Mouse (Mus musculus) neural tube, embryonic 14.5 days (tissue): ENCODE data around the gene Trip4. TPM values are rescaled to one million over a fixed set of nuclear protein-coding genes. Genes with fewer than 3 reads are reported as not detected.

Experiments
- ATAC-seq: fragments of 200-750 bp; cut with Nextera tagmentation; 2 replicates; pipeline ENCODE4 v1.8.0; 2017; ENCODE audit warnings: low read depth, mild to moderate bottlenecking, moderate TSS enrichment, moderate library complexity
- H3K27ac ChIP-seq: fragments of 300-500 bp; sonication (generic); 2 replicates; pipeline ENCODE4 v1.5.1; 2014; ENCODE audit warnings: low read depth, mild to moderate bottlenecking, control low read depth, low read length, moderate library complexity, mixed read lengths
- H3K27me3 ChIP-seq: fragments of 300-500 bp; sonication (generic); 2 replicates; pipeline ENCODE4 v1.6.1; 2014; ENCODE audit warnings: low read length; ENCODE audit not compliant: control insufficient read depth, insufficient read depth
- H3K36me3 ChIP-seq: fragments of 300-500 bp; sonication (generic); 2 replicates; pipeline ENCODE4 v1.6.1; 2014; ENCODE audit warnings: low read length, mixed read lengths; ENCODE audit not compliant: control insufficient read depth, insufficient read depth
- H3K4me1 ChIP-seq: fragments of 300-500 bp; sonication (generic); 2 replicates; pipeline ENCODE4 v1.6.1; 2014; ENCODE audit warnings: low read length; ENCODE audit not compliant: control insufficient read depth, insufficient read depth
- H3K4me2 ChIP-seq: fragments of 300-500 bp; sonication (generic); 2 replicates; pipeline ENCODE4 v1.6.1; 2014; ENCODE audit warnings: mild to moderate bottlenecking, low read depth, low read length, control low read depth
- H3K4me3 ChIP-seq: fragments of 300-500 bp; sonication (generic); 2 replicates; pipeline ENCODE4 v1.5.1; 2014; ENCODE audit warnings: low read depth, low read length, control low read depth, mixed read lengths
- H3K9ac ChIP-seq: fragments of 300-500 bp; sonication (generic); replicated peaks from 2 replicates; pipeline ENCODE4 v1.6.1; 2014; ENCODE audit warnings: low read depth, mild to moderate bottlenecking, control low read depth, low read length, mixed read lengths
- H3K9me3 ChIP-seq: fragments of 300-500 bp; sonication (generic); 2 replicates; pipeline ENCODE4 v1.6.1; 2016; ENCODE audit warnings: low read length; ENCODE audit not compliant: control insufficient read depth
- WGBS: fragments of 180-500 bp; shearing (Covaris S2); extraction: QIAGEN DNeasy Blood & Tissue Kit; methylation state at CpG from one replicate; pipeline ENCODE4 v1.1.7; 2014; 5-methylcytosine and 5-hydroxymethylcytosine counted together
- polyA plus RNA-seq: library from polyadenylated mRNA; unstranded; fragments of >200 nt; fragmentation: Nextera tagmentation; extraction: Ambion mirVana; gene quantifications from 2 replicates; pipeline ENCODE4 v1.2.1, GENCODE M21; 2014

Trip4 gene
- polyA plus RNA-seq, 1 experiment from 2014 or later, result 37.2 TPM

DNA sequence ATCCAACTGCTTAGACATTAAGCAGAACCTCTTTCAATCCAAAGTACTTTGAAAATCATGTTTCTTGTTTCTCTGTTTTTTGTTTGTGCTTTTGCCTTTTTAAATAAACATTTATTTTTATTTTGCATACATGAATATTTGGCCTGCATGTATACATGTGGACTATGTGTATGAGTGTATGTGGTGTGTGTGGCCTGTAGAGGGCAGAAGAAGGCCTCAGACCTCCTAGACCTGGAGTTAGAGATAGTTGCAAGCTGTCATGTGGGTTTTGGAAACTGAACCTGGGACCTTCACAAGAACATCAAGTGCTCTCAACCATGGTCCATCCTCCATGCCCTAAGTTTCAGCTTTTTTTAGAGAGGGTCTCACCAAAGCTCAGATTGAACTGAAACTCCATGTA is 5.2 kb downstream of the Trip4 start:
- no peak overlapping the region for H3K9ac ChIP-seq
- no peak overlapping the region for H3K27ac ChIP-seq
- H3K4me3 ChIP-seq, result no peak overlapping the region
- H3K27me3 ChIP-seq, result no peaks in the 10 kb centered on the region
- ATAC-seq, result no peak
- 0 out of 2 replicates have a peak, but pooled peaks cover 4% of the 10 kb centered on the region for H3K4me1 ChIP-seq
- H3K36me3 ChIP-seq, result no peaks in the 10 kb centered on the region
- H3K9me3 ChIP-seq, result no peaks in the 10 kb centered on the region
- H3K4me2 ChIP-seq, result no peak overlapping the region

DNA sequence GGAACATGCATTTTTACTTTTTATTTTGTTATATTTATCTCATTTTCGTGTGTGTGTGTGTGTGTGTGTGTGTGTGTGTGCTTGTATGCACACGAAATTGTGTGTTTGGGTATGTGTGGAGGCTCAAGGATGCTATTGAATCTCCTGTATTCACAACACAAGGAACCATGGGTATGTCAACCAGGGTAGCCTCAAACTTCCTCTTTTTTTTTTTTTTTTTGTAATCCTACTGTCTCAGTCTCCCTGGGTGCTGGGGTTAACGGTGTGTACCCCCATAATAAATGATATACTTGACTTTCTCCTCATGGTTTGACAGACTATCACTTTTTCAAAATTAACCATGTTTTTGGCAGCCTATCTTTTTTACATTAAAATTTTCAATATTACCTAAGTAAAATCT is 5.7 kb downstream of the Trip4 start:
- H3K27me3 ChIP-seq, result no peaks in the 10 kb centered on the region
- 0 out of 2 replicates have a peak, but pooled peaks cover 2% of the 10 kb centered on the region for H3K4me1 ChIP-seq
- no peak overlapping the region for H3K9ac ChIP-seq
- 96% methylated on average over 3 of the region's 3 CpGs for WGBS
- H3K4me3 ChIP-seq, result no peak overlapping the region
- no peak for ATAC-seq
- no peak overlapping the region for H3K27ac ChIP-seq
- H3K4me2 ChIP-seq, result no peak overlapping the region
- no peaks in the 10 kb centered on the region for H3K9me3 ChIP-seq
- H3K36me3 ChIP-seq, result no peaks in the 10 kb centered on the region

DNA sequence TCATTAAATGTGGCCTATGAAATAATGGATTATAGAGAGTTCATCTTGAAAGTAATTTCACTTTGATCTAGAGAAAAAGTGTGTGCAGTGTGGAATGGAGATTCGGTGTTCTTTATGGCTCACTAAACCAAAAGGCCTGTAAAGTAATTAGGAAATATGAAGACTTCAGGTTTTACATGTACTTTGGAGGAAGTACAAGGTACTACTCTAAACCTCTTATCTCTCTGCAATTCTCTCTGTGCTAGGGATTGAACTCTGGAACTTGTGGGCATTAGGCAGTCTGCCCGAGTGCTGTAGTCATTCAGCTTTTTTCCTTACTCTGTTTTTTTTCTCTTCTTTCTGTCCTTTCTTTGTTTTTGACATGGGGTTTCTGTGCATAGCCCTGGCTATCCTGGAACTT is 11.6 kb downstream of the Trip4 start:
- Histone ChIP-seq H3K4me1 (no peaks in the 10 kb centered on the region), H3K4me2 (no peak overlapping the region), H3K36me3 (no peaks in the 10 kb centered on the region), H3K27me3 (no peaks in the 10 kb centered on the region), H3K27ac (no peak overlapping the region), H3K9ac (no peak overlapping the region), H3K4me3 (no peak overlapping the region), H3K9me3 (no peaks in the 10 kb centered on the region)
- 90% methylated on average over 2 of the region's 2 CpGs for WGBS
- no peak for ATAC-seq

DNA sequence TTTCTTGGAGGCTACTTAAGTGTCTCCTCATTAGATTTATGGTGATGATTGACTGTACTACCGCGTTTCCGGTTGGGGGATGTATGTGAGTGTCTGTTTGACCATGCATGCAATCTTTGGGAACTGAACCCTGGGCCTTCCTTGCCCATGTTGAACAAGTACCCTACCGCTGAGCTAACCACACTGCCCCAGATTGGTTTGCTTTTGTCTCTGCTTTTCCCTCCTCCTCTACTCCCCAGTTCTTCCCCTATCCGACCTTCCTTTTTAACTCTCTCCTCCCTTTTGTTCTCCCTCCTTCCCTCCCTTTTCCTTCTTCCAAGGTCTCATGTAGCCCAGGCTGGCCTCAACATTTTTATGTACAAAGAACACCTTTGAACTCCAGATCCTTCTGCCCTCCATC is 17.5 kb downstream of the Trip4 start:
- no peak overlapping the region for H3K9ac ChIP-seq
- no peaks in the 10 kb centered on the region for H3K36me3 ChIP-seq
- no peak overlapping the region for H3K27ac ChIP-seq
- no peaks in the 10 kb centered on the region for H3K9me3 ChIP-seq
- H3K27me3 ChIP-seq, result no peaks in the 10 kb centered on the region
- H3K4me3 ChIP-seq, result peak overlapping the region; percentile 23; the same call in 1 of the 2 replicates
- H3K4me2 ChIP-seq, result 0 out of 2 replicates have a peak overlapping the region, but pooled peaks have one; percentile 8
- H3K4me1 ChIP-seq, result peaks cover 5% of the 10 kb centered on the region; the same call in 1 of the 2 replicates
- no peak for ATAC-seq
- WGBS, result 1% methylated on average over 5 of the region's 5 CpGs

DNA sequence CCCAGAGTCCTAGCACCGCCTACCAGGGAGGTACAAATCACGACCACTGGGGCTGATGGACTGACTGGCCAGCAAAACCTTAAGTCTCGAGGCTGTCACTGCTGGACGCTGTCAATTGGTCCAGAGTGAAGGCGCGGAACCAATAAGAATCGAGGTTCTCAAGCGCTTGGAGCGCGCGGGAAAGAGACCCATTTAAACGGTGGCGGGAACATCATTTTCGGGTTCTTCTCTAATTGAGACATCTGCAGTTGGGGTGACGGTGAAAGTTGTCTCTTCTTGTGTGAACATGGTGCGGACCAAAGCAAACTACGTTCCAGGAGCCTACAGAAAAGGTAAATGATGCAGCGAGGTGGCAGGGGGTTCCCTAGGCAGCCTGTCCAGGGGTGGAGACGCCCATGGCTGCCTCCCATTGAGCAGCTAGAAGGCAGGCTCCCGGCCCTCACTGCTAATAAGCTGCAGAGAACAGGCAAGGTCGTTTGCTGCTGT is 18.4 kb downstream of the Trip4 start, which contains the start of gene Pclaf:
Gene Pclaf, plus strand, starts transcription at position 95 of the 486 bp plus-strand sequence.
- Histone ChIP-seq H3K9me3 (no peaks in the 10 kb centered on the region), H3K27me3 (no peaks in the 10 kb centered on the region), H3K36me3 (no peaks in the 10 kb centered on the region), H3K9ac (no peak within 1 kb of the TSS), H3K27ac (no peak within 1 kb of the TSS), H3K4me3 (peak within 1 kb of the TSS; percentile 23), H3K4me2 (peak within 1 kb of the TSS; percentile 54), H3K4me1 (peaks cover 5% of the 10 kb centered on the region; the same call in 1 of the 2 replicates)
- under 1% methylated on average over 21 of the region's 21 CpGs for WGBS
- ATAC-seq, result peak; percentile 95

DNA sequence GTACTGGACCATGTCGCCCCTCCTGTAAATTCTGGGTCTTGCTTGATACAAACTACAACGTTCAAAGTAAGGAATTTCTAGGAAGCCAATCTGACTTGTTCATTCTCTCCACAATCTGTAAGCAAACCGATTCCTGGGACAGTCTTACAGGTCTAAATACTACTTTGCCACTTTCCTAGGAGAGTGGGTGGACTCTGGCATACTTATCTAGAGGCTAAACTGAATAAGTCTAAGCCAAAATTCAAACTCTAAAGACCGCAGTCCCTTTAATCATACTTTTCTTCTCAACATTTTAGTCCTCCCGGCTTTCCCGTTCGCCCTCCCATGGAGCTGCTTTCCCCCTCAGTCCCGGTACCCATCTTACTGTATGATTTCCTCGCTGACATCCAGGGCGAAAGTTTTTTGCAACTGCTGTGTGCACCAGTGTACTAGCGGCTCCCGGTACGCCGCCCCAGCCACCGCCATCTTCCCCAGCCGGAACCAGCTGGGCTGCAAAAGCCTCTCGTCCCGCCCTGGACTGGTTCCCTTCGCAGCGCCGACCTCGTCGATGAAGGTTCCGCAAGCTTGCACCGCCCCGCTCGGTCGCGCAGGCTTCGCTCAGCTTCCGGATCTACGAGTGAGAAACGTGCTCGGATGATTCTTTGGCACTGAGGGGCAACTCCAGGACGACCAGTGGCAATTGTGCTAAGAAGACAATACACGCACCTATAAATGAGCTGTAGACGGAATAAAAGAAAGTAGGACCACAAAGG is 23.9 kb downstream of the Trip4 start:
- peak; percentile 96 for ATAC-seq
- Histone ChIP-seq H3K9ac (peak overlapping the region; percentile 55), H3K4me2 (peak overlapping the region; percentile 69), H3K27ac (peak overlapping the region; percentile 40), H3K4me3 (peak overlapping the region; percentile 58), H3K4me1 (0 out of 2 replicates have a peak, but pooled peaks cover 3% of the 10 kb centered on the region), H3K27me3 (no peaks in the 10 kb centered on the region), H3K9me3 (no peaks in the 10 kb centered on the region), H3K36me3 (peaks cover 4% of the 10 kb centered on the region; the same call in 1 of the 2 replicates)
- under 1% methylated on average over 37 of the region's 37 CpGs for WGBS

DNA sequence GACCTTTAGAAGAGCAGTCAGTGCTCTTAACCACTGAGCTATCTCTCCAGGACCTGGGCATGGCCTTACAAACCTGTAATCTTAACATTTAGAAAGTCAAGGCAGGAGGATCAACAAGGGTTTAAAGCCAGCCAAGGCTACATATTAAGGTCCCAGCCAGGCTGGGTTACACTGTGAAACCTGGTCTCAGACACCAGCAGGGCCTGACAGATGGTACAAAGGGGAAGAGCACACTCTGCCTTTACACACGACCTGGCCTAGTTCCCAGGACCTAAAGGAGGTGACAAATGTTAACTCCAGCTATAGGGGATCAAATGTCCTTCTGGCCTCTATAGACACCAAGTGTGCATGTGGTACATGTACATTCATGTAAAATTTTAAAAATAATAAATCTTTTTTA is 48.9 kb downstream of the Trip4 start:
- Histone ChIP-seq H3K9me3 (no peaks in the 10 kb centered on the region), H3K27me3 (no peaks in the 10 kb centered on the region), H3K36me3 (peaks cover 22% of the 10 kb centered on the region), H3K27ac (no peak overlapping the region), H3K9ac (no peak overlapping the region), H3K4me1 (no peaks in the 10 kb centered on the region), H3K4me2 (no peak overlapping the region), H3K4me3 (no peak overlapping the region)
- ATAC-seq, result no peak
- 64% methylated on average over 1 of the region's 1 CpGs for WGBS

DNA sequence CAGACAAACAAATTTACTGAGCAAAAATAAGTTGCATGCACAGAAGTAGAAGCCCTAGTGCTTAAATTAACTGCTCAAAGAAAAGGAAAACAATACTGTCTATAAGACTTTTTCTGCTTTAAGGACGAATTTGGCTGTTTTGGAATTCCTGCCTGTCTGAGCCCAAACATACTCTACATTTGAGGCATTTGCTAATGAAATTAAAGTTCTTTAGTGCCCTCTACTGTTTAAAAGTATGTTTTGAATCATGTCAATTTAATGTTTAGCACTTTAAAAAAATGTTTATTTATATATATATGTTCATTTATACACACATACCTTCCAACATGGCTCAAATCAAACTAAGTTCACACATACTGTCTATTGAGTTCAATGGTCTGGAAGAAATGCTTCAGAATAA is 58.4 kb downstream of the Trip4 start:
- 13% methylated on average over 1 of the region's 1 CpGs for WGBS
- Histone ChIP-seq H3K4me1 (peaks cover 7% of the 10 kb centered on the region; the same call in 1 of the 2 replicates), H3K27me3 (no peaks in the 10 kb centered on the region), H3K4me2 (no peak overlapping the region), H3K4me3 (no peak overlapping the region), H3K9ac (no peak overlapping the region), H3K36me3 (peaks cover 6% of the 10 kb centered on the region), H3K27ac (no peak overlapping the region), H3K9me3 (no peaks in the 10 kb centered on the region)
- ATAC-seq, result no peak

DNA sequence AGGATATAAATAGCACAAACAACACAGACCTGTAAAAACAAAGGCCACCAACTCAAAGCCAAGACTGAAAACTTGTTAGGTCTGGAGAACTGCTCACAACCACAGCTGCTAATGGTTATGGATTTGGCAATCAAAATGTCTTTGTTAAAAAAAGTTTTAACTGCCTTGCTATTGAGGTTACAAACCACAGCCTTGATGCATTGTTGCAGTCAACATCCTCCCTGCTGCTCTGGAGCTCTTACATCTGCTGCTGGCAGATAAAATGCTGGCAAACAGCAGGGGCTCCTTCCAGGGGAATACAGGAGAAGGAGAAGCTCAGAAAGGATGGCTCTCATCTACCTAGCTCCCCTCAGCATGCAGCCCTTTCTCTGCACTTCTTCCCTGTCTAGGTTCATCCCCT is 60.4 kb downstream of the Trip4 start:
- Histone ChIP-seq H3K4me2 (no peak overlapping the region), H3K9ac (no peak overlapping the region), H3K4me1 (peaks cover 14% of the 10 kb centered on the region; the same call in 1 of the 2 replicates), H3K9me3 (no peaks in the 10 kb centered on the region), H3K27ac (peak overlapping the region; percentile 28; the same call in 1 of the 2 replicates), H3K36me3 (peaks cover under 1% of the 10 kb centered on the region), H3K27me3 (no peaks in the 10 kb centered on the region), H3K4me3 (no peak overlapping the region)
- ATAC-seq, result no peak
